Mouse (Mus musculus): Measurements from ENCODE around the gene Rara. TPM values are rescaled to one million over a fixed set of nuclear protein-coding genes. Genes with fewer than 3 reads are reported as not detected.
"Not testable (repeated sequence)": the region's sequence is repeated elsewhere in the genome, so short reads cannot be mapped to it uniquely, and the experiment has no call there.

Rara gene
- polyA plus RNA-seq, 1 experiment from 2014 or later = 30.1 TPM

GRCm38 (mm10) chr11:98918231-98918630, 9.4 kb upstream of the Rara start:
- H3K36me3 ChIP-seq (ENCODE audit: control insufficient read depth, insufficient read depth, low read length) = peaks cover 13% of the 10 kb centered on the region
- 62% methylated on average over 9 of the region's 9 CpGs for WGBS
- no peaks in the 10 kb centered on the region for H3K27me3 ChIP-seq (ENCODE audit: control insufficient read depth, insufficient read depth, low read length)
- peak overlapping the region; percentile 54 for H3K27ac ChIP-seq (ENCODE audit: low read length)
- no peak overlapping the region for H3K4me2 ChIP-seq (ENCODE audit: low read depth, low read length)
- H3K4me3 ChIP-seq (replicated peaks; ENCODE audit: low read length) = no peak overlapping the region
- H3K4me1 ChIP-seq (ENCODE audit: control insufficient read depth, insufficient read depth, low read length) = peaks cover 13% of the 10 kb centered on the region
- ATAC-seq (ENCODE audit: insufficient read depth, low FRiP score) = 0 out of 2 replicates have a peak, but pooled peaks have one; percentile 37
- H3K9ac ChIP-seq (ENCODE audit: low read length) = peak overlapping the region; percentile 1; the same call in 1 of the 2 replicates
- no peaks in the 10 kb centered on the region for H3K9me3 ChIP-seq (replicated peaks; ENCODE audit: control insufficient read depth, low read length)

GRCm38 (mm10) chr11:98919009-98919408, 8.6 kb upstream of the Rara start:
- WGBS = 93% methylated on average over 11 of the region's 11 CpGs
- Histone ChIP-seq H3K9ac (ENCODE audit: low read length) (no peak overlapping the region), H3K27me3 (ENCODE audit: control insufficient read depth, insufficient read depth, low read length) (no peaks in the 10 kb centered on the region), H3K4me2 (ENCODE audit: low read depth, low read length) (no peak overlapping the region), H3K9me3 (replicated peaks; ENCODE audit: control insufficient read depth, low read length) (no peaks in the 10 kb centered on the region), H3K4me1 (ENCODE audit: control insufficient read depth, insufficient read depth, low read length) (peaks cover 21% of the 10 kb centered on the region), H3K36me3 (ENCODE audit: control insufficient read depth, insufficient read depth, low read length) (peaks cover 13% of the 10 kb centered on the region), H3K27ac (ENCODE audit: low read length) (no peak overlapping the region), H3K4me3 (replicated peaks; ENCODE audit: low read length) (no peak overlapping the region)
- no peak for ATAC-seq (ENCODE audit: insufficient read depth, low FRiP score)

DNA sequence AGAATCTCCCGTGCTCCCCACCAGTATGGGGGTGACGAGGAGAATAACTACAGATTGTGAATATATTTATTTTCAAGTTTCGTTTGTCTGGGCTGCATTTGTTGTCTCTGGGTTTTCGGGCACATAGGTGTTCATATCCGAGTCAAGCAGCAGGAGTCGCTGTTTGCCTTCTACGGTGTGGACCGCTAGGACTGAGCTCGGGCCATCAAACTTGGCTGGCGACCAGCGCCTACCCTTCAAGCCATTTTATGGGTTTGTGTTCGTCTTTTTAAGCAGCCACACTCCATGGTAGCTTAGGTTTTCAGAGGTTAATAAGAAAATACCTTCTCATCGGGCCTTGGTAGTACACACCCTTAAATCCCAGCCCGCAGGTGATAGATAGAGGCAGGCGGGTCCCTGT, 5.8 kb upstream of the Rara start:
- H3K27ac ChIP-seq (ENCODE audit: low read length); H3K27me3 ChIP-seq (ENCODE audit: control insufficient read depth, insufficient read depth, low read length); ATAC-seq (ENCODE audit: insufficient read depth, low FRiP score); H3K9ac ChIP-seq (ENCODE audit: low read length); H3K4me3 ChIP-seq (replicated peaks; ENCODE audit: low read length); H3K36me3 ChIP-seq (ENCODE audit: control insufficient read depth, insufficient read depth, low read length); H3K4me2 ChIP-seq (ENCODE audit: low read depth, low read length); H3K9me3 ChIP-seq (replicated peaks; ENCODE audit: control insufficient read depth, low read length): not testable (repeated sequence)
- peaks cover 49% of the 10 kb centered on the region for H3K4me1 ChIP-seq (ENCODE audit: control insufficient read depth, insufficient read depth, low read length)
- WGBS = 51% methylated on average over 15 of the region's 15 CpGs

DNA sequence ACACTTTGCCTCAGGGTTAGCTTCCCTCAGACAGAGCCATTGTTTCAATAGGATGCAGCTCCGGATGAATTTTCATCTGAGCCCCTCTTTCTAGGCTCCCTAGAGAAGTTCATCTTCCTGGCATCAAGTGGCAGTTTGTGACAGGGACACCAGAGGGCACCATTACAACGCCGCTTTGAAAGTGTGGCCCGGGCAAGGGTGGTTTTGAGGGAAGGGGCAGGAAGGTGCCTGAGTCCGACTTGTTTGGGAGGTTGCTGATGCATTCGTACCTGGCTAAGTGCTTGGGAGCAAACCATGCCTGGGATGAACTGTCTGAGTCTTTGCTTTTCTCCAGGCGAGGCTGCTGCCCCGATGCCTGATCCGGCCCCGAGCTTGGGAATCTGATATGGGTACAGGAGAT, 5.3 kb upstream of the Rara start:
- H3K9ac ChIP-seq (ENCODE audit: low read length) = peak overlapping the region; percentile 43; the same call in 1 of the 2 replicates
- H3K36me3 ChIP-seq (ENCODE audit: control insufficient read depth, insufficient read depth, low read length); ATAC-seq (ENCODE audit: insufficient read depth, low FRiP score); H3K27me3 ChIP-seq (ENCODE audit: control insufficient read depth, insufficient read depth, low read length); H3K9me3 ChIP-seq (replicated peaks; ENCODE audit: control insufficient read depth, low read length); H3K4me3 ChIP-seq (replicated peaks; ENCODE audit: low read length): not testable (repeated sequence)
- H3K27ac ChIP-seq (ENCODE audit: low read length) = peak overlapping the region; percentile 93
- H3K4me1 ChIP-seq (ENCODE audit: control insufficient read depth, insufficient read depth, low read length) = peaks cover 49% of the 10 kb centered on the region
- 37% methylated on average over 10 of the region's 10 CpGs for WGBS
- peak overlapping the region; percentile 38 for H3K4me2 ChIP-seq (ENCODE audit: low read depth, low read length)

- WGBS = 37% methylated on average over 16 of the region's 16 CpGs
- peak; percentile 83 for ATAC-seq (ENCODE audit: insufficient read depth, low FRiP score)
- peak overlapping the region; percentile 43; the same call in 1 of the 2 replicates for H3K9ac ChIP-seq (ENCODE audit: low read length)
Observed at GRCm38 (mm10) chr11:98922851-98923711, 4.5 kb upstream of the Rara start.

GRCm38 (mm10) chr11:98924633-98925175, 2.9 kb upstream of the Rara start:
- Histone ChIP-seq H3K27me3 (ENCODE audit: control insufficient read depth, insufficient read depth, low read length) (no peaks in the 10 kb centered on the region), H3K4me2 (ENCODE audit: low read depth, low read length) (peak overlapping the region; percentile 41; the same call in 1 of the 2 replicates), H3K9me3 (replicated peaks; ENCODE audit: control insufficient read depth, low read length) (no peaks in the 10 kb centered on the region), H3K4me3 (replicated peaks; ENCODE audit: low read length) (no peak overlapping the region), H3K9ac (ENCODE audit: low read length) (peak overlapping the region; percentile 66), H3K36me3 (ENCODE audit: control insufficient read depth, insufficient read depth, low read length) (no peaks in the 10 kb centered on the region), H3K27ac (ENCODE audit: low read length) (peak overlapping the region; percentile 93), H3K4me1 (ENCODE audit: control insufficient read depth, insufficient read depth, low read length) (peaks cover 61% of the 10 kb centered on the region)
- no peak for ATAC-seq (ENCODE audit: insufficient read depth, low FRiP score)
- 35% methylated on average over 5 of the region's 5 CpGs for WGBS

More at GRCm38 (mm10) chr11:98922851-98923711, 4.5 kb upstream of the Rara start:
- H3K9me3 ChIP-seq (replicated peaks; ENCODE audit: control insufficient read depth, low read length); H3K27me3 ChIP-seq (ENCODE audit: control insufficient read depth, insufficient read depth, low read length); H3K4me3 ChIP-seq (replicated peaks; ENCODE audit: low read length); H3K36me3 ChIP-seq (ENCODE audit: control insufficient read depth, insufficient read depth, low read length): not testable (repeated sequence)
- peaks cover 46% of the 10 kb centered on the region for H3K4me1 ChIP-seq (ENCODE audit: control insufficient read depth, insufficient read depth, low read length)
- H3K27ac ChIP-seq (ENCODE audit: low read length) = peak overlapping the region; percentile 93
- peak overlapping the region; percentile 38 for H3K4me2 ChIP-seq (ENCODE audit: low read depth, low read length)

GRCm38 (mm10) chr11:98925265-98925721, 2.3 kb upstream of the Rara start:
- H3K9ac ChIP-seq (ENCODE audit: low read length) = peak overlapping the region; percentile 66
- WGBS = 7% methylated on average over 10 of the region's 10 CpGs
- no peaks in the 10 kb centered on the region for H3K27me3 ChIP-seq (ENCODE audit: control insufficient read depth, insufficient read depth, low read length)
- H3K4me1 ChIP-seq (ENCODE audit: control insufficient read depth, insufficient read depth, low read length) = peaks cover 67% of the 10 kb centered on the region
- peak overlapping the region; percentile 41 for H3K4me2 ChIP-seq (ENCODE audit: low read depth, low read length)
- H3K4me3 ChIP-seq (replicated peaks; ENCODE audit: low read length) = 0 out of 2 replicates have a peak overlapping the region, but pooled peaks have one; percentile 0
- peak; percentile 31 for ATAC-seq (ENCODE audit: insufficient read depth, low FRiP score)
- H3K9me3 ChIP-seq (replicated peaks; ENCODE audit: control insufficient read depth, low read length) = no peaks in the 10 kb centered on the region
- no peaks in the 10 kb centered on the region for H3K36me3 ChIP-seq (ENCODE audit: control insufficient read depth, insufficient read depth, low read length)
- H3K27ac ChIP-seq (ENCODE audit: low read length) = peak overlapping the region; percentile 93

- no peaks in the 10 kb centered on the region for H3K9me3 ChIP-seq (replicated peaks; ENCODE audit: control insufficient read depth, low read length)
- no peaks in the 10 kb centered on the region for H3K27me3 ChIP-seq (ENCODE audit: control insufficient read depth, insufficient read depth, low read length)
- peak overlapping the region; percentile 66 for H3K9ac ChIP-seq (ENCODE audit: low read length)
- H3K27ac ChIP-seq (ENCODE audit: low read length) = peak overlapping the region; percentile 93
- H3K4me2 ChIP-seq (ENCODE audit: low read depth, low read length) = peak overlapping the region; percentile 41
- H3K4me1 ChIP-seq (ENCODE audit: control insufficient read depth, insufficient read depth, low read length) = peaks cover 73% of the 10 kb centered on the region
- WGBS = 11% methylated on average over 12 of the region's 12 CpGs
- peak; percentile 18 for ATAC-seq (ENCODE audit: insufficient read depth, low FRiP score)
- no peaks in the 10 kb centered on the region for H3K36me3 ChIP-seq (ENCODE audit: control insufficient read depth, insufficient read depth, low read length)
- 0 out of 2 replicates have a peak overlapping the region, but pooled peaks have one; percentile 0 for H3K4me3 ChIP-seq (replicated peaks; ENCODE audit: low read length)
Observed at GRCm38 (mm10) chr11:98925868-98926311, 1.7 kb upstream of the Rara start.

- Histone ChIP-seq H3K4me2 (ENCODE audit: low read depth, low read length) (peak overlapping the region; percentile 41; the same call in 1 of the 2 replicates), H3K9ac (ENCODE audit: low read length) (peak overlapping the region; percentile 66; the same call in 1 of the 2 replicates), H3K4me1 (ENCODE audit: control insufficient read depth, insufficient read depth, low read length) (peaks cover 80% of the 10 kb centered on the region), H3K27ac (ENCODE audit: low read length) (peak overlapping the region; percentile 93), H3K4me3 (replicated peaks; ENCODE audit: low read length) (no peak overlapping the region), H3K36me3 (ENCODE audit: control insufficient read depth, insufficient read depth, low read length) (no peaks in the 10 kb centered on the region), H3K27me3 (ENCODE audit: control insufficient read depth, insufficient read depth, low read length) (no peaks in the 10 kb centered on the region), H3K9me3 (replicated peaks; ENCODE audit: control insufficient read depth, low read length) (no peaks in the 10 kb centered on the region)
- 69% methylated on average over 7 of the region's 7 CpGs for WGBS
- no peak for ATAC-seq (ENCODE audit: insufficient read depth, low FRiP score)
Observed at GRCm38 (mm10) chr11:98926553-98926952, 1.1 kb upstream of the Rara start.

All from stomach, embryonic 16.5 days (tissue).